Mouse (Mus musculus): ENCODE measurements around the gene Aldh3a1.

GRCm38 (mm10) chr11:61196616-61197353 lies 10.6 kb upstream of the Aldh3a1 start:
- TF ChIP-seq POLR2A (IDR thresholded peaks at IDR 0.05; ENCODE audit: borderline replicate concordance, extremely low read depth, low read depth, low read length) (no peak), CTCF (IDR thresholded peaks at IDR 0.05; ENCODE audit: insufficient read depth, low read length) (no peak)

Measured in lung, adult 2 months (tissue).